Mouse (Mus musculus) limb, embryonic 11.5 days (tissue): Measurements from ENCODE around the gene Gm13088. TPM values are rescaled to one million over a fixed set of nuclear protein-coding genes. Genes with fewer than 3 reads are reported as not detected.
"Not testable (repeated sequence)": the region's sequence is repeated elsewhere in the genome, so short reads cannot be mapped to it uniquely, and the experiment has no call there.

Experiments used
- ATAC-seq: fragments of 200-750 bp; cut with Nextera tagmentation; 2 replicates; pipeline ENCODE4 v1.8.0; 2017; ENCODE audit warnings: low read depth; ENCODE audit not compliant: insufficient number of reproducible peaks, low FRiP score, low TSS enrichment
- DNase-seq: peaks from one replicate; pipeline ENCODE4 v3.0.0-alpha.2; 2015; ENCODE audit warnings: low spot score
- H3K27ac ChIP-seq: fragments of 300-500 bp; sonication (generic); replicated peaks from 2 replicates; pipeline ENCODE4 v1.5.1; 2014; ENCODE audit warnings: low read depth, mild to moderate bottlenecking, low read length
- H3K27me3 ChIP-seq: fragments of 300-500 bp; sonication (generic); 2 replicates; pipeline ENCODE4 v1.6.1; 2014; ENCODE audit warnings: mild to moderate bottlenecking, low read length, mixed read lengths; ENCODE audit not compliant: control insufficient read depth, insufficient read depth
- H3K36me3 ChIP-seq: fragments of 300-500 bp; sonication (generic); 2 replicates; pipeline ENCODE4 v1.6.1; 2014; ENCODE audit warnings: mild to moderate bottlenecking, low read length, moderate library complexity, mixed read lengths; ENCODE audit not compliant: control insufficient read depth, insufficient read depth
- H3K4me1 ChIP-seq: fragments of 300-500 bp; sonication (generic); 2 replicates; pipeline ENCODE4 v1.6.1; 2014; ENCODE audit warnings: low read length, mixed read lengths; ENCODE audit not compliant: control insufficient read depth, insufficient read depth
- H3K4me2 ChIP-seq: fragments of 300-500 bp; sonication (generic); 2 replicates; pipeline ENCODE4 v1.6.1; 2014; ENCODE audit warnings: low read depth, mild to moderate bottlenecking, moderate library complexity; ENCODE audit not compliant: severe bottlenecking
- H3K4me3 ChIP-seq: fragments of 300-500 bp; sonication (generic); 2 replicates; pipeline ENCODE4 v1.5.1; 2014; ENCODE audit warnings: low read depth, low read length
- H3K9ac ChIP-seq: fragments of 300-500 bp; sonication (generic); 2 replicates; pipeline ENCODE4 v1.6.1; 2014; ENCODE audit warnings: mild to moderate bottlenecking, low read length
- H3K9me3 ChIP-seq: fragments of 300-500 bp; sonication (generic); 2 replicates; pipeline ENCODE4 v1.6.1; 2016; ENCODE audit warnings: low read length; ENCODE audit not compliant: control insufficient read depth
- WGBS: fragments of 180-500 bp; shearing (Covaris S2); extraction: QIAGEN DNeasy Blood & Tissue Kit; methylation state at CpG from one replicate; pipeline ENCODE4 v1.1.7; 2014; 5-methylcytosine and 5-hydroxymethylcytosine counted together
- polyA plus RNA-seq: library from polyadenylated mRNA; unstranded; fragments of >200 nt; fragmentation: Nextera tagmentation; extraction: Ambion mirVana; gene quantifications from 2 replicates; pipeline ENCODE4 v1.2.1, GENCODE M21; 2014

Gene Gm13088
- not detected in 2 replicates for polyA plus RNA-seq

GRCm38 (mm10) chr4:143657146-143657545 is at the start of gene Gm13088:
Gene Gm13088, minus strand, starts transcription at chr4:143657246.
- H3K9ac ChIP-seq, H3K4me2 ChIP-seq, ATAC-seq, H3K4me3 ChIP-seq, H3K27ac ChIP-seq, H3K27me3 ChIP-seq, DNase-seq, H3K36me3 ChIP-seq, H3K9me3 ChIP-seq, H3K4me1 ChIP-seq: not testable (repeated sequence)

- Histone ChIP-seq H3K36me3 (no peaks in the 10 kb centered on the region), H3K4me1 (no peaks in the 10 kb centered on the region), H3K4me2 (no peak within 1 kb of the TSS), H3K4me3 (no peak within 1 kb of the TSS), H3K27me3 (no peaks in the 10 kb centered on the region), H3K9me3 (peaks cover 5% of the 10 kb centered on the region; the same call in 1 of the 2 replicates), H3K9ac (no peak within 1 kb of the TSS), H3K27ac (no peak within 1 kb of the TSS)
- DNase-seq: no peak
- no peak for ATAC-seq
- 84% methylated on average over 2 of the region's 2 CpGs for WGBS
Measured at GRCm38 (mm10) chr4:143702611-143703010, 45.6 kb upstream of the Gm13088 start, which contains the start of gene Gm13089. Gene Gm13089, minus strand, starts transcription at chr4:143702711.

- WGBS: 88% methylated on average over 4 of the region's 4 CpGs
- not testable (repeated sequence) for H3K4me2 ChIP-seq, H3K9me3 ChIP-seq, H3K27me3 ChIP-seq, H3K4me1 ChIP-seq, H3K9ac ChIP-seq, H3K4me3 ChIP-seq, H3K27ac ChIP-seq, ATAC-seq, H3K36me3 ChIP-seq, DNase-seq
Measured at GRCm38 (mm10) chr4:143618101-143618500, 38.9 kb downstream of the Gm13088 start.

GRCm38 (mm10) chr4:143614703-143615102 is 42.3 kb downstream of the Gm13088 start, which contains the start of gene Gm13083:
Gene Gm13083, plus strand, starts transcription at chr4:143615003.
- not testable (repeated sequence) for H3K27me3 ChIP-seq, H3K9me3 ChIP-seq, DNase-seq, H3K4me1 ChIP-seq, H3K4me2 ChIP-seq, H3K36me3 ChIP-seq, H3K9ac ChIP-seq, H3K4me3 ChIP-seq, H3K27ac ChIP-seq, ATAC-seq

DNA sequence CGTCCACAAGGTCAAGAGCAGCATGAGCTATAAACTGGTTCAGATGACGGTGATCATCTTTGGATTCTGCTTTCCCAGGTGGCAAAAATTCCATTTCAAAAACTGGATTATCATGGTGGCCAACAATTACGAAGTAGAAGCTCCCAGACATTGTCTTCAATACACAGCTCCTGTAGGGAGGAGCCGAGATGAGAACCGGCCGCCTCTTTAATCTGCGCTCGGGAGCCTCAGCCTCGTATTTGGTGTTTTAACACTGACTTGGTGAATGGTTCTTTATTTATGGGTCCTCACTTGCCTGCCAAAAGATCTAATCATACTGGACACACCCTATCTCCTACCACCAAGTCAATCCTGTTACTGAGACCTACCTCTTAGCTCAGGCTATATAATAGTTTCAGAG is 45.1 kb downstream of the Gm13088 start:
- not testable (repeated sequence) for H3K9me3 ChIP-seq

More for the DNA sequence above, 45.1 kb downstream of the Gm13088 start:
- not testable (repeated sequence) for H3K36me3 ChIP-seq, H3K9ac ChIP-seq, H3K4me3 ChIP-seq, H3K27ac ChIP-seq, ATAC-seq, H3K27me3 ChIP-seq, DNase-seq, H3K4me2 ChIP-seq, H3K4me1 ChIP-seq
- WGBS: 92% methylated on average over 9 of the region's 9 CpGs

Other genes starting within 250 kb of the Gm13088 start
- 16.8 and 19.7 TPM in 2 replicates for gene Pramef8, start 244.8 kb downstream of the Gm13088 start, polyA plus RNA-seq
- gene Oog4, start 206.9 kb downstream of the Gm13088 start, polyA plus RNA-seq: not detected in 2 replicates
- not detected in 2 replicates for gene Gm13043, start 145.9 kb downstream of the Gm13088 start, polyA plus RNA-seq
- not detected in 2 replicates for gene Gm13040, start 121.3 kb downstream of the Gm13088 start, polyA plus RNA-seq
- not detected in 2 replicates for gene BC080695, start 105.5 kb downstream of the Gm13088 start, polyA plus RNA-seq
- gene Gm13057, start 105.5 kb downstream of the Gm13088 start, polyA plus RNA-seq: not detected in 2 replicates
- not detected in 2 replicates for gene Gm13083, start 42.2 kb downstream of the Gm13088 start, polyA plus RNA-seq
- gene Gm13089, start 45.5 kb upstream of the Gm13088 start, polyA plus RNA-seq: not detected in 2 replicates
- not detected in 2 replicates for gene Gm13078, start 62.2 kb upstream of the Gm13088 start, polyA plus RNA-seq
- not detected in 2 replicates for gene Gm13023, start 132.1 kb upstream of the Gm13088 start, polyA plus RNA-seq
- not detected in 2 replicates for gene Gm13084, start 158.8 kb upstream of the Gm13088 start, polyA plus RNA-seq
- gene Gm13103, start 189.3 kb upstream of the Gm13088 start, polyA plus RNA-seq: not detected in 2 replicates
- gene Pramef6, start 243.1 kb upstream of the Gm13088 start, polyA plus RNA-seq: not detected in 2 replicates